Mouse (Mus musculus) kidney, embryonic 15.5 days (tissue): ENCODE measurements at regions not wholly inside any gene's neighbourhood (a gene's known extent, or its start where the extent isn't known, plus 50 kb on each side); places are given as distances from the start of the nearest gene placed in this dataset.

ENCODE experiments used
- ATAC-seq: fragments of 200-750 bp; cut with Nextera tagmentation; replicated peaks from 2 replicates; pipeline ENCODE4 v1.8.0; 2017; ENCODE audit warnings: moderate TSS enrichment; ENCODE audit not compliant: low FRiP score
- H3K27ac ChIP-seq: fragments of 300-500 bp; sonication (generic); 2 replicates; pipeline ENCODE4 v1.5.1; 2015; ENCODE audit warnings: mild to moderate bottlenecking, inconsistent platforms
- H3K27me3 ChIP-seq: fragments of 300-500 bp; sonication (generic); 2 replicates; pipeline ENCODE4 v1.6.1; 2015; ENCODE audit warnings: inconsistent platforms
- H3K36me3 ChIP-seq: fragments of 300-500 bp; sonication (generic); 2 replicates; pipeline ENCODE4 v1.6.1; 2015; ENCODE audit warnings: inconsistent platforms
- H3K4me1 ChIP-seq: fragments of 300-500 bp; sonication (generic); 2 replicates; pipeline ENCODE4 v1.6.1; 2015; ENCODE audit warnings: inconsistent platforms
- H3K4me2 ChIP-seq: fragments of 300-500 bp; sonication (generic); 2 replicates; pipeline ENCODE4 v1.6.1; 2015; ENCODE audit warnings: moderate library complexity, mild to moderate bottlenecking, inconsistent platforms
- H3K4me3 ChIP-seq: fragments of 300-500 bp; sonication (generic); replicated peaks from 2 replicates; pipeline ENCODE4 v1.5.1; 2015; ENCODE audit warnings: mild to moderate bottlenecking, inconsistent platforms
- H3K9ac ChIP-seq: fragments of 300-500 bp; sonication (generic); 2 replicates; pipeline ENCODE4 v1.6.1; 2015; ENCODE audit warnings: mild to moderate bottlenecking, inconsistent platforms
- H3K9me3 ChIP-seq: fragments of 300-500 bp; sonication (generic); replicated peaks from 2 replicates; pipeline ENCODE4 v1.6.1; 2016; ENCODE audit warnings: inconsistent platforms
- WGBS: fragments of 180-500 bp; shearing (Covaris S2); methylation state at CpG from one replicate; pipeline ENCODE4 v1.1.7; 2015; ENCODE audit warnings: mixed read lengths; 5-methylcytosine and 5-hydroxymethylcytosine counted together

GRCm38 (mm10) chr8:73930344-73930743, 577.0 kb upstream of the Large1 start:
- Histone ChIP-seq H3K9me3 (no peaks in the 10 kb centered on the region), H3K9ac (no peak overlapping the region), H3K27me3 (no peaks in the 10 kb centered on the region), H3K27ac (no peak overlapping the region), H3K36me3 (no peaks in the 10 kb centered on the region), H3K4me2 (no peak overlapping the region), H3K4me1 (no peaks in the 10 kb centered on the region), H3K4me3 (no peak overlapping the region)
- 81% methylated on average over 1 of the region's 1 CpGs for WGBS
- no peak for ATAC-seq

- no peaks in the 10 kb centered on the region for H3K27me3 ChIP-seq
- no peak overlapping the region for H3K4me2 ChIP-seq
- no peaks in the 10 kb centered on the region for H3K36me3 ChIP-seq
- no peak overlapping the region for H3K4me3 ChIP-seq
- no peak for ATAC-seq
- H3K9ac ChIP-seq = no peak overlapping the region
- no peaks in the 10 kb centered on the region for H3K9me3 ChIP-seq
- H3K27ac ChIP-seq = no peak overlapping the region
- no peaks in the 10 kb centered on the region for H3K4me1 ChIP-seq
Measured at GRCm38 (mm10) chr8:73925515-73926241, 572.3 kb upstream of the Large1 start.

- no peaks in the 10 kb centered on the region for H3K9me3 ChIP-seq
- H3K4me1 ChIP-seq = no peaks in the 10 kb centered on the region
- no peaks in the 10 kb centered on the region for H3K36me3 ChIP-seq
- no peak overlapping the region for H3K4me2 ChIP-seq
- ATAC-seq = no peak
- no peak overlapping the region for H3K4me3 ChIP-seq
- no peak overlapping the region for H3K9ac ChIP-seq
- 46% methylated on average over 3 of the region's 3 CpGs for WGBS
- H3K27me3 ChIP-seq = no peaks in the 10 kb centered on the region
- no peak overlapping the region for H3K27ac ChIP-seq
Measured at GRCm38 (mm10) chr8:73923181-73923580, 569.8 kb upstream of the Large1 start.

GRCm38 (mm10) chr8:73921158-73921557, 567.8 kb upstream of the Large1 start:
- Histone ChIP-seq H3K27me3 (no peaks in the 10 kb centered on the region), H3K27ac (no peak overlapping the region), H3K9me3 (no peaks in the 10 kb centered on the region), H3K4me1 (no peaks in the 10 kb centered on the region), H3K9ac (no peak overlapping the region), H3K36me3 (no peaks in the 10 kb centered on the region), H3K4me3 (no peak overlapping the region), H3K4me2 (no peak overlapping the region)
- WGBS = 92% methylated on average over 2 of the region's 2 CpGs
- no peak for ATAC-seq

GRCm38 (mm10) chr8:73920564-73920963, 567.2 kb upstream of the Large1 start:
- H3K27ac ChIP-seq = no peak overlapping the region
- H3K36me3 ChIP-seq = no peaks in the 10 kb centered on the region
- no peaks in the 10 kb centered on the region for H3K4me1 ChIP-seq
- H3K4me2 ChIP-seq = no peak overlapping the region
- ATAC-seq = no peak
- H3K9me3 ChIP-seq = no peaks in the 10 kb centered on the region
- no peak overlapping the region for H3K9ac ChIP-seq
- no peak overlapping the region for H3K4me3 ChIP-seq
- no peaks in the 10 kb centered on the region for H3K27me3 ChIP-seq

- Histone ChIP-seq H3K4me2 (no peak overlapping the region), H3K27me3 (no peaks in the 10 kb centered on the region), H3K27ac (no peak overlapping the region), H3K36me3 (no peaks in the 10 kb centered on the region), H3K9ac (no peak overlapping the region), H3K4me3 (no peak overlapping the region), H3K9me3 (no peaks in the 10 kb centered on the region), H3K4me1 (no peaks in the 10 kb centered on the region)
- 0 out of 2 replicates have a peak, but pooled peaks have one; percentile 40 for ATAC-seq
- WGBS = 76% methylated on average over 6 of the region's 6 CpGs
Measured at GRCm38 (mm10) chr8:73905071-73905470, 551.7 kb upstream of the Large1 start.

GRCm38 (mm10) chr8:73903838-73904237, 550.5 kb upstream of the Large1 start:
- Histone ChIP-seq H3K4me2 (no peak overlapping the region), H3K9ac (no peak overlapping the region), H3K4me1 (no peaks in the 10 kb centered on the region), H3K27ac (no peak overlapping the region), H3K9me3 (no peaks in the 10 kb centered on the region), H3K36me3 (no peaks in the 10 kb centered on the region), H3K4me3 (no peak overlapping the region), H3K27me3 (no peaks in the 10 kb centered on the region)
- ATAC-seq = no peak
- 84% methylated on average over 3 of the region's 3 CpGs for WGBS

- no peaks in the 10 kb centered on the region for H3K36me3 ChIP-seq
- H3K27ac ChIP-seq = no peak overlapping the region
- no peaks in the 10 kb centered on the region for H3K27me3 ChIP-seq
- H3K4me2 ChIP-seq = no peak overlapping the region
- no peak for ATAC-seq
- H3K4me1 ChIP-seq = no peaks in the 10 kb centered on the region
- no peak overlapping the region for H3K4me3 ChIP-seq
- no peak overlapping the region for H3K9ac ChIP-seq
- 92% methylated on average over 2 of the region's 2 CpGs for WGBS
- H3K9me3 ChIP-seq = no peaks in the 10 kb centered on the region
Measured at GRCm38 (mm10) chr8:73885976-73886375, 532.6 kb upstream of the Large1 start.

GRCm38 (mm10) chr8:73881606-73882005, 528.3 kb upstream of the Large1 start:
- 57% methylated on average over 1 of the region's 1 CpGs for WGBS
- no peak overlapping the region for H3K27ac ChIP-seq
- H3K4me3 ChIP-seq = no peak overlapping the region
- no peak for ATAC-seq
- H3K27me3 ChIP-seq = no peaks in the 10 kb centered on the region
- no peak overlapping the region for H3K9ac ChIP-seq
- no peak overlapping the region for H3K4me2 ChIP-seq
- no peaks in the 10 kb centered on the region for H3K4me1 ChIP-seq
- H3K36me3 ChIP-seq = no peaks in the 10 kb centered on the region
- no peaks in the 10 kb centered on the region for H3K9me3 ChIP-seq
